Mouse (Mus musculus): ENCODE data around the gene Pisd.

Gene Pisd

DNA sequence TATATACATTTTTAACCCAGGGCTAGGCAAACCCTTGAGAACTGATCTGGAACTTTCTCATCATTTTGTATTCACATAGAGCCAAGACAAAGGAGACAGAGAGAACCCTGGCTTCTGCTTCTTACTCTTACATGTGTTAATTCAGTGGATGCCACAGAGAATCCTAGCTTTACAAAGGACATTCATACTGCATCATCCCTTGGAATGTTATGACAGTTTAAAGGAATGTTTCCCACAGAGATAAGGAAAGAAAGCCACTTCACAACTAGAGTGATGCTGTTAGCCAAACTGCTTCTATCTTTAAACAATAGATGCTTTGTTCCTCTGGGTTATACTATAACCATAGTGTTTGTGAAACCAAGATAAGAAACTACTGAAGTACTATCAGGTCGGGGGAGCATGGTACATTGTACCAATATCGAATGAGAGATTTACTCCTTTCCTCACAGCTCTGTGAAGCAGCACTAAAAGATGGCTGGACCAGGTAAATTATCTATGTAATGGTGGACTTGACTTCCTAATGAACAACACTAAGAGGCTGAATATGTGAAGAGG, 79.1 kb downstream of the Pisd start:
- DNase-seq (ENCODE audit: low spot score): no peak

DNA sequence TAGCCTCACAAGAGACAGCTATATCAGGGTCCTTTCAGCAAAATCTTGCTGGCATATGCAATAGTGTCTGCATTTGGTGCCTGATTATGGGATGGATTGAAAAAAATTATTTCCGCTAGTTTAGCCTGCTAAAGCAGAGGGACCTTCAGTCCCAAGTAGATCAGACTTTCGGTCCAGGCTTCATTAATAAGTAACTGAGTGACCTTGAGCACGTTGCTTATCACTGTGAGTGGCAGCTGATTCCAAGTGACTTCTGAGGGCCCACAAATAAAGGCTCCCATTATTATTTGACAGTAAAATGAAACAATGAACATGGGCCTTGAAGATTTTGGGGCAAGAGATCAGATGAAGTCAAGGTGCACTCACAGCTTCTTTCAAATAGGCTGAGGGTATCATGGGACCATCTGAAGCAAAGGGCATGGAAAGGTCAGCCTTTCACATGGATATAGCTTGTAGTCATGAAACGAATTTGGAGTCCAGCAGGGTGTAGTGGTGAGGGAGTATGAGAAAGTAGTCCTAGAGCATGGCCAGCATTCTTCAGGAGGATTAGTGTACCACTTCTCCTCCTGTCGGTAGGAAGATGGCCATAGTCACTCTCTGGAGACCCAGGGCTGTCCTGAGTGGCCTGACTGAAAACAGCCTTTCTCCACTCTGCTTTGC, 88.1 kb downstream of the Pisd start:
- no peak for DNase-seq (ENCODE audit: low spot score)

DNA sequence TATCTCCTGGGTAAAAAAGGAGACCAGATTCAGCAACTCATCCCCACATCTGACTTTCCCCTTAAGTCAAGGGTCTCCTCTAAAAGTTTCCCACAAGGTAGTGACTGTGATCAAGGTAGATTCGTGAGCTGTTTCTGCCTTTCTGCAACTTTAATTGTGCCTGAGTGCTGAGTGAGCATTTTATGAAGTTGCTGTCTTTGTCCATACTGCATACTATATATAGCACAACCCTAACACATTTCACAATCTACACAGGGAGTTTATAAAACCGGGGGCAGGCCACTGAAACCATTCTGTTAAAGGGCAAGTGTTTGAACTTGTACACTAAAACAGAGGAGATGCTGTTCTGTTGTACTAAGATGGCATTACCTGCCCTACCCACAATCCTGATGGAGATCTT, 92.0 kb downstream of the Pisd start:
- no peak for DNase-seq (ENCODE audit: low spot score)
